Mouse (Mus musculus): ENCODE results near the gene Coa7. TPM values are rescaled to one million over a fixed set of nuclear protein-coding genes. Genes with fewer than 3 reads are reported as not detected.
A peak's percentile ranks its signal among the peaks of the same experiment; 100 is the strongest.

The Coa7 gene
- polyA plus RNA-seq (2012; rRNA removed), result 9.4 and 10.0 TPM in 2 replicates

GRCm38 (mm10) chr4:108327730-108328484 is at the start of gene Coa7:
Gene Coa7 (plus strand): TSS chr4:108328140.
- Histone ChIP-seq H3K27me3 (ENCODE audit: control insufficient read depth, insufficient read depth, low read length) (no peaks in the 10 kb centered on the region), H3K4me3 (ENCODE audit: control insufficient read depth, insufficient read depth, low read length) (peak within 1 kb of the TSS; percentile 55), H3K27ac (ENCODE audit: control insufficient read depth, insufficient read depth, low read length) (peak within 1 kb of the TSS; percentile 64), H3K4me1 (replicated peaks; ENCODE audit: control insufficient read depth, insufficient read depth, low read length) (peaks cover 5% of the 10 kb centered on the region), H3K36me3 (ENCODE audit: control insufficient read depth, insufficient read depth, low read length) (no peaks in the 10 kb centered on the region)
- DNase-seq, result peak; percentile 97
- WGBS, result under 1% methylated on average over 45 of the region's 45 CpGs
- peak; percentile 65 for TF ChIP-seq POLR2A (IDR thresholded peaks at IDR 0.05; ENCODE audit: control insufficient read depth, extremely low read depth, insufficient read depth, low read length, poor library complexity)
- 0 out of 2 replicates have a peak, but pooled peaks have one; percentile 45 for TF ChIP-seq CTCF (IDR thresholded peaks at IDR 0.05; ENCODE audit: borderline replicate concordance, control insufficient read depth, extremely low read depth, insufficient read depth, low read length, poor library complexity)

- H3K36me3 ChIP-seq (ENCODE audit: control insufficient read depth, insufficient read depth, low read length), result no peaks in the 10 kb centered on the region
- H3K4me1 ChIP-seq (replicated peaks; ENCODE audit: control insufficient read depth, insufficient read depth, low read length), result peaks cover 10% of the 10 kb centered on the region; the same call in 1 of the 2 replicates
- peak; percentile 45 for DNase-seq
- peak overlapping the region; percentile 8; the same call in 1 of the 2 replicates for H3K27ac ChIP-seq (ENCODE audit: control insufficient read depth, insufficient read depth, low read length)
- 2% methylated on average over 14 of the region's 14 CpGs for WGBS
- H3K4me3 ChIP-seq (ENCODE audit: control insufficient read depth, insufficient read depth, low read length), result peak overlapping the region; percentile 96
- H3K27me3 ChIP-seq (ENCODE audit: control insufficient read depth, insufficient read depth, low read length), result no peaks in the 10 kb centered on the region
- no peak for TF ChIP-seq CTCF (IDR thresholded peaks at IDR 0.05; ENCODE audit: borderline replicate concordance, control insufficient read depth, extremely low read depth, insufficient read depth, low read length, poor library complexity)
- TF ChIP-seq POLR2A (IDR thresholded peaks at IDR 0.05; ENCODE audit: control insufficient read depth, extremely low read depth, insufficient read depth, low read length, poor library complexity), result no peak
Measured at GRCm38 (mm10) chr4:108300266-108300665, 27.7 kb upstream of the Coa7 start.

- H3K27ac ChIP-seq (ENCODE audit: control insufficient read depth, insufficient read depth, low read length), result peak within 1 kb of the TSS; percentile 8
- TF ChIP-seq CTCF (IDR thresholded peaks at IDR 0.05; ENCODE audit: borderline replicate concordance, control insufficient read depth, extremely low read depth, insufficient read depth, low read length, poor library complexity), result no peak
- TF ChIP-seq POLR2A (IDR thresholded peaks at IDR 0.05; ENCODE audit: control insufficient read depth, extremely low read depth, insufficient read depth, low read length, poor library complexity), result peak; percentile 75
- under 1% methylated on average over 56 of the region's 58 CpGs for WGBS
- peaks cover 10% of the 10 kb centered on the region; the same call in 1 of the 2 replicates for H3K4me1 ChIP-seq (replicated peaks; ENCODE audit: control insufficient read depth, insufficient read depth, low read length)
- peak within 1 kb of the TSS; percentile 96 for H3K4me3 ChIP-seq (ENCODE audit: control insufficient read depth, insufficient read depth, low read length)
- H3K36me3 ChIP-seq (ENCODE audit: control insufficient read depth, insufficient read depth, low read length), result no peaks in the 10 kb centered on the region
- DNase-seq, result peak; percentile 82
- H3K27me3 ChIP-seq (ENCODE audit: control insufficient read depth, insufficient read depth, low read length), result no peaks in the 10 kb centered on the region
Measured at GRCm38 (mm10) chr4:108300670-108301373, 27.1 kb upstream of the Coa7 start, which contains the start of gene Zyg11b. Gene Zyg11b (minus strand): TSS chr4:108301096.

DNA sequence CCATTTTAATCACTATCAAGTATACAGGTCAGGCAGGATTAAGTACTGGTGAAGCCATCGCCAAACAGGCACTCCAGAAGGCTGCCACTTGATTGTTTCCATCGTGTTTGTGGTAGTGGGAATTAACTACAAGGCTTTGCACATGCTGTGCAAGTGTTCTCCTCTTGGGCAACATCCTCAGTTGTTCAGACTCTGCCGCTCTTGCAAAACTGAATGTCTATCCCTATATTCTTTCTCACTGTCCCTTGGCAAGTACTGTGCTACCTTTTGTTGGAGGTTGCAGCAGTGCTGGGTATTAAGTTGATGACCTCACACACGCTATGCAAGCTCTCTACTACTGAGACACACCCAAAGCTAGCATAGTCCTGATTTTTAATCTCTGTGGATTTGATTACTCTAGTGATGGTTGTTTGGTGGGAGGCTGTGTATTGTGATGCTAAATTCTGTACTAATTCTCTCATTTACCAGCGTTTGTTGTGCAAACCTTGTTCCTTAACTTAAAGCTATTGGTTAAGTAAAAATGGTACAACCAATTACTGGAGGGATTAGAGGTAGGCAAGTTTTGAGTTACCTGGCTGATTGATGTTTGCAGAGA is 25.5 kb upstream of the Coa7 start:
- TF ChIP-seq POLR2A (IDR thresholded peaks at IDR 0.05; ENCODE audit: control insufficient read depth, extremely low read depth, insufficient read depth, low read length, poor library complexity), result no peak
- no peak for TF ChIP-seq CTCF (IDR thresholded peaks at IDR 0.05; ENCODE audit: borderline replicate concordance, control insufficient read depth, extremely low read depth, insufficient read depth, low read length, poor library complexity)
- Histone ChIP-seq H3K4me3 (ENCODE audit: control insufficient read depth, insufficient read depth, low read length) (no peak overlapping the region), H3K27ac (ENCODE audit: control insufficient read depth, insufficient read depth, low read length) (no peak overlapping the region), H3K27me3 (ENCODE audit: control insufficient read depth, insufficient read depth, low read length) (no peaks in the 10 kb centered on the region), H3K36me3 (ENCODE audit: control insufficient read depth, insufficient read depth, low read length) (no peaks in the 10 kb centered on the region), H3K4me1 (replicated peaks; ENCODE audit: control insufficient read depth, insufficient read depth, low read length) (peaks cover 10% of the 10 kb centered on the region; the same call in 1 of the 2 replicates)
- WGBS, result 90% methylated on average over 5 of the region's 5 CpGs
- no peak for DNase-seq

DNA sequence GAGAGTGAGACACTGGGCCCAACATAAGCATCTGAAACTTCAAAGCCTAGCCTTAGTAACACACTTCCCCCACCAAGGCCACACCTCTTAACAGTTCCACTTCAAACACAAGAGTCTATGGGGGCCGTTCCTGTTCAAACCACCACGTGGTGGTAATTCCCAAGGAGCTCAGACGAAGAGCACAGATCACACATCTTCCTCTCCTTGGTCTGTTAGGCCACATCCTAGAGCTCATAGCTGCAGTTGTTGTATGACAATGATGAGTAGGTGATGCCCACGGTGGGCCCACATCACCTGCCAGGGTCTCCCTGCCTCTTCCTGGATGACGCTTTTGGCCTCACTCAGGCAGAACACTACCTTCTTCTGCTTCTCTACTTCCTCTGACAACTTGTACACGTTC is 17.2 kb upstream of the Coa7 start:
- no peak overlapping the region for H3K4me3 ChIP-seq (ENCODE audit: control insufficient read depth, insufficient read depth, low read length)
- H3K4me1 ChIP-seq (replicated peaks; ENCODE audit: control insufficient read depth, insufficient read depth, low read length), result peaks cover 10% of the 10 kb centered on the region
- DNase-seq, result peak; percentile 37
- H3K27me3 ChIP-seq (ENCODE audit: control insufficient read depth, insufficient read depth, low read length), result no peaks in the 10 kb centered on the region
- no peaks in the 10 kb centered on the region for H3K36me3 ChIP-seq (ENCODE audit: control insufficient read depth, insufficient read depth, low read length)
- no peak for TF ChIP-seq CTCF (IDR thresholded peaks at IDR 0.05; ENCODE audit: borderline replicate concordance, control insufficient read depth, extremely low read depth, insufficient read depth, low read length, poor library complexity)
- TF ChIP-seq POLR2A (IDR thresholded peaks at IDR 0.05; ENCODE audit: control insufficient read depth, extremely low read depth, insufficient read depth, low read length, poor library complexity), result no peak
- peak overlapping the region; percentile 85 for H3K27ac ChIP-seq (ENCODE audit: control insufficient read depth, insufficient read depth, low read length)
- WGBS, result 5% methylated on average over 6 of the region's 6 CpGs

DNA sequence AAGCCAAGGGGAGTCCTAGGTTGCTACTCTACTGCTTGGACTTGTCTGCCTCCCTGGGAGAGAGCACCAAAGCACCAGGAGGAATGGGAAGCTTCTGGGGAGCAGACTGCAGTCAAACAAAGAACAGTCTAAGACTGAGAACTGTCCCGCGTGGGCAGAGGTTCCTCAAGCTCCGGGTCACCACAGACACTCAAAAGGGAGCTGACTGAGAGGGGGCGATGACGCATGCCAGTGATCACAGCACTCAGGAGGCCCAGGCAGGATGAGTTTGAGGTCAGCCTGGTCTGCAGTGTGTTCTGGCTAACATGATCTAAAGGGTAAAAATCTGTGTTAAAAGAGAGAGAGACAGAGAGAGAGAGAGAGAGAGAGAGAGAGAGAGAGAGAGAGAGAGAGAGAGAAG is 13.9 kb upstream of the Coa7 start:
- TF ChIP-seq CTCF (IDR thresholded peaks at IDR 0.05; ENCODE audit: borderline replicate concordance, control insufficient read depth, extremely low read depth, insufficient read depth, low read length, poor library complexity), result no peak
- no peak for TF ChIP-seq POLR2A (IDR thresholded peaks at IDR 0.05; ENCODE audit: control insufficient read depth, extremely low read depth, insufficient read depth, low read length, poor library complexity)
- no peaks in the 10 kb centered on the region for H3K36me3 ChIP-seq (ENCODE audit: control insufficient read depth, insufficient read depth, low read length)
- H3K4me1 ChIP-seq (replicated peaks; ENCODE audit: control insufficient read depth, insufficient read depth, low read length), result peaks cover 24% of the 10 kb centered on the region
- no peaks in the 10 kb centered on the region for H3K27me3 ChIP-seq (ENCODE audit: control insufficient read depth, insufficient read depth, low read length)
- WGBS, result 56% methylated on average over 5 of the region's 5 CpGs
- no peak overlapping the region for H3K4me3 ChIP-seq (ENCODE audit: control insufficient read depth, insufficient read depth, low read length)
- H3K27ac ChIP-seq (ENCODE audit: control insufficient read depth, insufficient read depth, low read length), result no peak overlapping the region
- no peak for DNase-seq

Data from thymus, adult 2 months (tissue).